Mouse (Mus musculus) limb, embryonic 15.5 days (tissue): ENCODE results near the gene Eif4g3. TPM values are rescaled to one million over a fixed set of nuclear protein-coding genes. Genes with fewer than 3 reads are reported as not detected.

Source experiments
- ATAC-seq: fragments of 200-750 bp; cut with Nextera tagmentation; 2 replicates; pipeline ENCODE4 v1.8.0; 2017; ENCODE audit warnings: low read depth, moderate TSS enrichment; ENCODE audit not compliant: insufficient number of reproducible peaks, low FRiP score, low TSS enrichment
- H3K27ac ChIP-seq: fragments of 300-500 bp; sonication (generic); 2 replicates; pipeline ENCODE4 v1.5.1; 2015; ENCODE audit warnings: moderate library complexity, mild to moderate bottlenecking, inconsistent platforms
- H3K27me3 ChIP-seq: fragments of 300-500 bp; sonication (generic); 2 replicates; pipeline ENCODE4 v1.6.1; 2015; ENCODE audit warnings: inconsistent platforms
- H3K36me3 ChIP-seq: fragments of 300-500 bp; sonication (generic); 2 replicates; pipeline ENCODE4 v1.6.1; 2015; ENCODE audit warnings: inconsistent platforms
- H3K4me1 ChIP-seq: fragments of 300-500 bp; sonication (generic); 2 replicates; pipeline ENCODE4 v1.6.1; 2015; ENCODE audit warnings: inconsistent platforms
- H3K4me2 ChIP-seq: fragments of 300-500 bp; sonication (generic); 2 replicates; pipeline ENCODE4 v1.6.1; 2015; ENCODE audit warnings: mild to moderate bottlenecking, inconsistent platforms
- H3K4me3 ChIP-seq: fragments of 300-500 bp; sonication (generic); 2 replicates; pipeline ENCODE4 v1.5.1; 2015; ENCODE audit warnings: mild to moderate bottlenecking, inconsistent platforms
- H3K9ac ChIP-seq: fragments of 300-500 bp; sonication (generic); 2 replicates; pipeline ENCODE4 v1.6.1; 2015; ENCODE audit warnings: inconsistent platforms
- H3K9me3 ChIP-seq: fragments of 300-500 bp; sonication (generic); 2 replicates; pipeline ENCODE4 v1.6.1; 2016; ENCODE audit warnings: inconsistent platforms
- WGBS: fragments of 180-500 bp; shearing (Covaris S2); methylation state at CpG from one replicate; pipeline ENCODE4 v1.1.7; 2015; 5-methylcytosine and 5-hydroxymethylcytosine counted together
- polyA plus RNA-seq: library from polyadenylated mRNA; unstranded; fragments of >200 nt; fragmentation: Nextera tagmentation; extraction: Ambion mirVana; gene quantifications from 2 replicates; pipeline ENCODE4 v1.2.1, GENCODE M21; 2015

Gene Eif4g3
- polyA plus RNA-seq, 1 experiment from 2014 or later, result 29.1 TPM

DNA sequence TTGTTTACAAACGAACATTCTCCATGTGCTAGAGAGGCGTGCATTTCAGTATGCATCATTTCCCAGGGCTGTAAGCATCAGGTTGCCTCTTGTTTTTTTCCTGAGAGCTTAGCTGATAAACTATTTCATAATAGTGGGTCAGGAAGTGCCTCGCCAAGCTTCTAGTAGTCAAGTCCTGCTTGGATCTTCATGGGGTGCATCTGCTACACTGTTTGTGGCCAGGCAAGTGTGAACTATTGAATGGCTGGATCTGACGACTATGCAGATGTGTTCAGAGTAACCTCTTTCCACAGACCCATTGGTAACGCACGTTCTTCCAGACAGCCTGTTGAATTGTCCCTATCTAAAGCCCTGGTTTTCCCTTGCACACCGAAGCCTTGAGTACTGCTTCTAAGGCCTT is 135.0 kb downstream of the Eif4g3 start:
- Histone ChIP-seq H3K27ac (no peak overlapping the region), H3K4me1 (no peaks in the 10 kb centered on the region), H3K4me2 (no peak overlapping the region), H3K36me3 (peaks cover 44% of the 10 kb centered on the region), H3K4me3 (no peak overlapping the region), H3K9me3 (no peaks in the 10 kb centered on the region), H3K27me3 (no peaks in the 10 kb centered on the region), H3K9ac (no peak overlapping the region)
- 89% methylated on average over 7 of the region's 7 CpGs for WGBS
- no peak for ATAC-seq

DNA sequence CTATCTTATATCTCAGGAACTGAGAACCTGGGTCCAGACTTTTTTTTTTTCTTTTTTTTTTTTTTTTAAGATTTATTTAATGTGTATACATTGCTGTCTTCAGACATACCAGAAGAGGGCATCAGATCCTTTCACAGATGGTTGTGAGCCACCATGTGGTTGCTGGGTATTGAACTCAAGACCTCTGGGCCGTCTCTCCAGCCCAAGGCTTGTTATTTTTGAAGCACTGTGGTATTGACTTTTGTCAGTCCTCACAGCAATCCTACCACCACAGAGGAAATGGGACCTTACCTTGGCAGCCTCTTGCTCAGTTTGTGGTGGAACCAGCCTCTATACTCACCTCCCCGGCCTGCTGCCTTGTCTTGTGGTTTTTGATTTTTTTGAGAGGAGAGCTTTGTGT is 137.3 kb downstream of the Eif4g3 start:
- no peaks in the 10 kb centered on the region for H3K27me3 ChIP-seq
- no peak overlapping the region for H3K4me2 ChIP-seq
- WGBS, result 62% methylated on average over 2 of the region's 2 CpGs
- ATAC-seq, result no peak
- H3K9ac ChIP-seq, result no peak overlapping the region
- no peaks in the 10 kb centered on the region for H3K4me1 ChIP-seq
- H3K4me3 ChIP-seq, result no peak overlapping the region
- peaks cover 41% of the 10 kb centered on the region for H3K36me3 ChIP-seq
- H3K9me3 ChIP-seq, result no peaks in the 10 kb centered on the region
- H3K27ac ChIP-seq, result no peak overlapping the region

DNA sequence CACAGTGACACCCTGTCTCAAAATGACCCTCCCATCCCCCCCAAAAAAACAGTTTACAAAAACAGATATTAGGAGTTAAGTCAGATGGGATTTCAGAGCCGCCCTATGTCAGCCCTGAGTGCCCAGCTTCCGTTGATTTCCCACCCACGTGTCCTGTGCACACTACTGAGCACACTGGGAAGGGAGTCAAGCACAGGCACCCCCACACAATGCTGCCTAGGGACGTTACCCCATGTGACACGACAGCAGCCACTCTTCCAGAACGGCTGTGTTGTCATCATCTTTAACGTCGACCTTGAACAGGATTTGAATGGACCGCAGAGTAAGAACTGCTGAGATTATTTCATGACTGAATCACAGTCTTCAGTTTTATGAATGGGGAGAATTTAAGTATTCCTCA is 138.4 kb downstream of the Eif4g3 start:
- H3K36me3 ChIP-seq, result peaks cover 32% of the 10 kb centered on the region
- ATAC-seq, result no peak

DNA sequence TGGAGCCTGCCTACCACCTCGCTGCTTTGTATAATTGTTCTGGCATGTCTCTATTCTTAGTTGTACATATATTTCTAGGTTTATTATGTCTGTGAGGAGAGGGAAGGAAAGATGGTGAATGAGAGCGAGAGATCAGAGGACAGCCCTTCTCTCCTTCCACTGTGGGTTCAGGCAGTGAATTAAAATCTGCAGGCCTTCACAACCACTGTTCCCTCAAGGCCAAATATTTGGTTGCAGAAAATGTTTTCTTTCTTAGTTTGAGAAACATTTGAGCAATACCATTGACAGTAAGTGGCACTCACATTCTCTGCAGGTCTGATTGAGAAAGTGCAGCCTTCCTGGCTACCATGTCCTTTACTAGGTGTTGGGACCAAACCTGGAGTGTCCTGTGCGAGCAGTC is 138.9 kb downstream of the Eif4g3 start:
- H3K27ac ChIP-seq, result no peak overlapping the region
- no peaks in the 10 kb centered on the region for H3K4me1 ChIP-seq
- no peak for ATAC-seq
- peaks cover 27% of the 10 kb centered on the region for H3K36me3 ChIP-seq
- no peaks in the 10 kb centered on the region for H3K27me3 ChIP-seq
- 89% methylated on average over 3 of the region's 3 CpGs for WGBS
- H3K9me3 ChIP-seq, result no peaks in the 10 kb centered on the region
- no peak overlapping the region for H3K9ac ChIP-seq
- H3K4me2 ChIP-seq, result no peak overlapping the region
- H3K4me3 ChIP-seq, result no peak overlapping the region

More for the DNA sequence above, 138.4 kb downstream of the Eif4g3 start:
- H3K4me2 ChIP-seq, result no peak overlapping the region
- H3K9ac ChIP-seq, result no peak overlapping the region
- no peak overlapping the region for H3K4me3 ChIP-seq
- H3K27me3 ChIP-seq, result no peaks in the 10 kb centered on the region
- WGBS, result 87% methylated on average over 9 of the region's 9 CpGs
- no peaks in the 10 kb centered on the region for H3K4me1 ChIP-seq
- no peaks in the 10 kb centered on the region for H3K9me3 ChIP-seq
- no peak overlapping the region for H3K27ac ChIP-seq

DNA sequence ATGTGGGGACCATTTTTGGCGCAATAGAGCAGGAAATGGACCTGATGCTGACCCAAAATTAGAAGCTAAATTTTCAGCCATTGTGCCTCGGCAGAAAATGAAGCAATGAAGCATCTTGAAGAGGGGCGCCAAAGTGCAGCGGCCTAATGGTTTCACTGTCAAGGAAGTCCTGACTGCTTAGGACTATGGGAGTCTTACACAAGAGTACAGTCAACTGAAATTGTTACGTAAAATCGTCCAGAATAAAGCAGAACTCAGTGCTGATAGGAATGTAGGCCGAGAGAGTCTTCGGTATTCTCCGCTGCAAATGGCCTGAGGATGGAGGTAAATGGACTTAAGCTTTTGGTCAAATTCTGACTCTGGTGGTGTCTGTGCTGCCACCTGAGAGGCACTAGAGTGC is 140.5 kb downstream of the Eif4g3 start:
- peaks cover 15% of the 10 kb centered on the region for H3K36me3 ChIP-seq
- no peaks in the 10 kb centered on the region for H3K9me3 ChIP-seq
- no peak for ATAC-seq
- 95% methylated on average over 9 of the region's 9 CpGs for WGBS
- no peak overlapping the region for H3K4me3 ChIP-seq
- H3K4me2 ChIP-seq, result no peak overlapping the region
- no peaks in the 10 kb centered on the region for H3K4me1 ChIP-seq
- H3K27ac ChIP-seq, result no peak overlapping the region
- H3K9ac ChIP-seq, result no peak overlapping the region
- H3K27me3 ChIP-seq, result no peaks in the 10 kb centered on the region

DNA sequence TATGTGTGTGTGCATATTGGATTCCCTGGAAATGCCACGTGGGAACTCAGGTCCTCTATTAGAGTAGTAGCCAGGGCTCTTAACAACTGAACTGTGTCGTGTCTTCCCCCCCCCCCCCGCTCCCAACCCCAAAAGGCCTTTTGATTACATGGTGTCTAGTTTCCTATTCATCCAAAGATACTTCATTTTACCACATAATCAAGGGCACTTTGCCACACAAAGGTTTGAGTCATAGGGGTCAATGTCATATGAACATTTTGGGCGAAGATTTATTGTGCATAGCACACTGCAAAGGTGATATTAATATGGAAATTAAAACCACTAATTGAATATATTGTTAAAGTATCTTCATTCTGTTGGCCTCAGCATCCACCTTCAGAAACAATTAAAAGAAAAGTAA is 144.5 kb downstream of the Eif4g3 start:
- H3K4me3 ChIP-seq, result no peak overlapping the region
- H3K36me3 ChIP-seq, result peaks cover 5% of the 10 kb centered on the region
- no peaks in the 10 kb centered on the region for H3K27me3 ChIP-seq
- no peak overlapping the region for H3K9ac ChIP-seq
- H3K4me2 ChIP-seq, result no peak overlapping the region
- no peak overlapping the region for H3K27ac ChIP-seq
- ATAC-seq, result no peak
- 84% methylated on average over 4 of the region's 4 CpGs for WGBS
- H3K4me1 ChIP-seq, result peaks cover 6% of the 10 kb centered on the region; the same call in 1 of the 2 replicates
- no peaks in the 10 kb centered on the region for H3K9me3 ChIP-seq

DNA sequence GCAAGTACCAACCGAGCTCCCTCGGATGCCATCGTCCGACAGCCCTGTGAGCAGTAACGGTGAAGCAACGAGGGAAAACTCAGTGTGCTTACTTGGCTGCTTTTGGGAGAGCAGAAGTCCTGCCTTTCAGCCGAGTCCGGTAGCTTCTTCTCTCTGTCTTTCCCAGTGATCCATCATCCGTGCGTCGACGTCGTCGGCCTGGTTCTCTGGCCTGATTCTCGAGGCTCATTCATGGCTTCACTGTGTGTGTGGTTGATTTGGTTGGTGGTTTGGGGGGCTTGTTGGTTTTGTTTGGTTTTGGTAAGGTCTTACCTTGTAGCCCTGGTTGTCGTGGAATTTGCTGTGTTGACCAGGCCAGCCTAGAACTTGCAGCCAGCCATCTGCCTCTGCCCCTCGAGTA is 145.0 kb downstream of the Eif4g3 start:
- 85% methylated on average over 17 of the region's 17 CpGs for WGBS
- peaks cover 6% of the 10 kb centered on the region; the same call in 1 of the 2 replicates for H3K4me1 ChIP-seq
- H3K4me2 ChIP-seq, result no peak overlapping the region
- no peaks in the 10 kb centered on the region for H3K9me3 ChIP-seq
- H3K27me3 ChIP-seq, result no peaks in the 10 kb centered on the region
- H3K4me3 ChIP-seq, result no peak overlapping the region
- no peak for ATAC-seq
- H3K9ac ChIP-seq, result no peak overlapping the region
- peaks cover under 1% of the 10 kb centered on the region for H3K36me3 ChIP-seq
- no peak overlapping the region for H3K27ac ChIP-seq

DNA sequence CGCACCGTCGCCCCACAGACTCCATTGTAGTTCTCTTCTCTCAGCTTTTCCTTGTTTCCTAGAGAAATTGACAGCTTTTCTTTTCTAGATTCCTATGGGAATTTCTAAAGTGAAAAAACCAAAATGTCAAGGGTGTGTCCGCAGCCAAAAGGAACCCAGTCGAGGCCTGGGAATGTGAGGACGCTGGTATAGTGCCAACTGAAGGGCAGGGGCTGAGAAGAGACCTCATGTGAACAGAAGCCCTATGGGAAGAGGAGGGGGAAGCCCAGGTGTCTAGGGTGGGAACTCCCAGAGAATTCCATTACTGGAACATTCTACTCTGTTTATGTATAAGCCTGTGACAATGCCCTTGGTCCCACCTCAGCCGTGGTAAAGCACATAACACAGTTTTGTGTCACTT is 145.4 kb downstream of the Eif4g3 start:
- Histone ChIP-seq H3K27ac (no peak overlapping the region), H3K36me3 (no peaks in the 10 kb centered on the region; the same call in 1 of the 2 replicates), H3K4me3 (no peak overlapping the region)

DNA sequence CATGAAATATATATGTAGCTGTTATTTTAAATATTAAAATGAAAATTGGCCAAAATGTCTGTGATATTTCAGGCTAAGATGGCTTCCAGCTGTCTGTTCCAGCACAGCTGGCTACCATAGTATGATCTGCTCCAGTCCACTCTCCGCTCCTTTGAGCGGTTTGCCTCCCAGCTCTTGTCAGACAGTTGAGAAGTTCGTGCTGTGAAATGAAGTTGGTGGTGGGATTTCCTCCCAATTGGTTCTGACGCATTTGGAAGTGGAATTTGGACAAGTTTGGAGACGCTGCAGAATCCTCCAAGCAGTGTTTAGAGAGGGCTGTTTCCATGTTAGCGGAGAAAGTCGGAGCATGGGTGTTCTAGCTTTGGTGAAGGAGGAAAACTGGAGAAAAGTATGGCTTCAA is 148.5 kb downstream of the Eif4g3 start:
- H3K4me2 ChIP-seq, result no peak overlapping the region
- H3K27me3 ChIP-seq, result no peaks in the 10 kb centered on the region
- peaks cover 6% of the 10 kb centered on the region; the same call in 1 of the 2 replicates for H3K4me1 ChIP-seq
- 63% methylated on average over 7 of the region's 7 CpGs for WGBS
- H3K27ac ChIP-seq, result peak overlapping the region; percentile 68
- H3K9ac ChIP-seq, result no peak overlapping the region
- no peaks in the 10 kb centered on the region for H3K9me3 ChIP-seq
- no peak for ATAC-seq
- no peak overlapping the region for H3K4me3 ChIP-seq
- no peaks in the 10 kb centered on the region; the same call in 1 of the 2 replicates for H3K36me3 ChIP-seq

More for the DNA sequence above, 145.4 kb downstream of the Eif4g3 start:
- Histone ChIP-seq H3K27me3 (no peaks in the 10 kb centered on the region), H3K9me3 (no peaks in the 10 kb centered on the region), H3K4me2 (no peak overlapping the region), H3K9ac (no peak overlapping the region), H3K4me1 (peaks cover 6% of the 10 kb centered on the region; the same call in 1 of the 2 replicates)
- 86% methylated on average over 7 of the region's 7 CpGs for WGBS
- no peak for ATAC-seq

DNA sequence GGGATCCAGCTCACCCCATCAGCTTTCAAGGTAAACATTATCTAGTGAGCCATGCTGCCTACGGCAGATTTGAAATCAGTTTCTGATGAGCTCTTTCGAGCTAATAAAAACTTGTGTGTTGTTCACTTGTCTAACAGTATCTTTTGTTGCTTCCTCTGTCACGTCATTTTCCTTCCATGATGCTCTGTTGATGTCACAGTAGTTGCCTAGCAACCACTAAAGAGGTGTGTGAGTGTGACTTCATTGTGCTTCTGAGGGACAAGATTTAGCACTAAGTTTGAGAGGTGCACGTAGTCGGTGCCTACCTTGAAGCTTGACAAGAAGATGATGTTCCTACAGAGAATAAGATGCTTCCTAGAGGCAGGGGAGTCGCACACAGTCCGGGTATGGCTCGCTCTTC is 154.4 kb downstream of the Eif4g3 start:
- H3K27ac ChIP-seq, result no peak overlapping the region
- no peak overlapping the region for H3K4me3 ChIP-seq
- H3K9me3 ChIP-seq, result no peaks in the 10 kb centered on the region
- no peaks in the 10 kb centered on the region for H3K27me3 ChIP-seq
- 90% methylated on average over 8 of the region's 8 CpGs for WGBS
- no peak overlapping the region for H3K9ac ChIP-seq
- ATAC-seq, result no peak
- no peaks in the 10 kb centered on the region for H3K4me1 ChIP-seq
- H3K36me3 ChIP-seq, result peaks cover 20% of the 10 kb centered on the region
- H3K4me2 ChIP-seq, result no peak overlapping the region

DNA sequence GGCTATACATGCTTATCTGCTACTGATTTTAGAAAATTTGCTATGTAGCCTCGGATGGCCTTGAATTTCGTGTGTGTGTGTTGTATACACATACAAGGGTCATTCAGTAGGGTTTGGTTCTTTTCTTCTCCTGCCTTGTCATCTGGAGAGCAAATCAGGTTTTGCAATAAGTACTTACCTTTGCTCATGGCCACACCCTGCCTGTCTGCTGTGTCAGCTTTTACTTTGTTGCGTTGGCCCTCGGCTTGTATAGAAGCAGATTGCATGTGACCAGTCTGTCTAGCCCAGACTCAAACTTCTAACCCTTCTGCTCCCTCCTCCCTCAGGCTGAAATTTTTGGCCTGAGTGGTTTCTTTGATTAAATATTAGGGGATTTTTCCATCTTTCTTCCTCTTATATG is 157.2 kb downstream of the Eif4g3 start:
- WGBS, result 81% methylated on average over 4 of the region's 4 CpGs
- Histone ChIP-seq H3K9me3 (no peaks in the 10 kb centered on the region), H3K4me1 (no peaks in the 10 kb centered on the region), H3K36me3 (peaks cover 41% of the 10 kb centered on the region), H3K9ac (no peak overlapping the region), H3K27ac (no peak overlapping the region), H3K4me3 (no peak overlapping the region), H3K4me2 (no peak overlapping the region), H3K27me3 (no peaks in the 10 kb centered on the region)
- ATAC-seq, result no peak

DNA sequence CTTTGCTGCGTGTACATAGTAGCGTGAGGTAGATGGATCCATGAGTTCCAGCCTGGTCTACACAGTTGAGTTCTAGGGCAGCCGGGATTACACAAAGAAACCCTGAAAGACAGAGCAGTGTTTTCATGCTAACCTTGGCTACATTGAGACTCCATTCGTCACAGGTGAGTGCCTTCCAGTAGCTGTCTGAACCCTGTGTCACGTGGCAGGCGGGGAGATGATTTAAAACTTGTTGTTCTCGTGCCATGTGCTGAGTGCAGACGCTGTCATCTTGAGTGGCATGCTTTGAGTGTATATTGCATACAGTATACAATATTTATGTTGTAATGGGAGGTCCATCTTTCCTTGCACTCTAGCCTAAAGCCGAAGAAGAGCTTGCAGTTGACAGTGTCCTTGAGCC is 158.4 kb downstream of the Eif4g3 start:
- Histone ChIP-seq H3K27ac (no peak overlapping the region), H3K9ac (no peak overlapping the region), H3K4me2 (no peak overlapping the region), H3K9me3 (no peaks in the 10 kb centered on the region), H3K36me3 (peaks cover 41% of the 10 kb centered on the region), H3K27me3 (no peaks in the 10 kb centered on the region), H3K4me1 (no peaks in the 10 kb centered on the region), H3K4me3 (no peak overlapping the region)
- WGBS, result 86% methylated on average over 9 of the region's 9 CpGs
- ATAC-seq, result no peak

DNA sequence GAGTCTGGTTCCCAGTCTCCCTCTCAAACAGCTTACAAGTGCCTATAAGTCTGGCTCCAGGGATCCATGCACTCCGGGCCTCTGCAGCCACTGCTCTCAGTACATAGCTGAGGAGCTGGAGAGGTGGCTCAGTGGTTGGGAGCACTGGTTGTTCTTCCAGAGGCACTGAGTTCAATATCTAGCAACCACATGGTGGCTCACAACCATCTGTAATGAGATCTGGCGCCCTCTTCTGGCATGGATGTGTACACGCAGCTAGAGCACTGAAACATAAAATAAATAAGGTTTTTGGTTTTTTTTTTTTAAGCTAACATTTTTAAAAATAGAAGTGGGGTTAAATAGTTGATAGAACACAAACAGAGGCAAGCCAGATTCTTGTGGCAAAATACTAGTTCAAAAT is 161.2 kb downstream of the Eif4g3 start:
- ATAC-seq, result no peak
- Histone ChIP-seq H3K27ac (no peak overlapping the region), H3K27me3 (no peaks in the 10 kb centered on the region), H3K4me3 (no peak overlapping the region), H3K36me3 (peaks cover 57% of the 10 kb centered on the region), H3K9me3 (no peaks in the 10 kb centered on the region), H3K4me2 (no peak overlapping the region), H3K4me1 (no peaks in the 10 kb centered on the region), H3K9ac (no peak overlapping the region)
- WGBS, result 56% methylated on average over 3 of the region's 3 CpGs
